Mouse (Mus musculus) adrenal gland, adult (tissue): ENCODE measurements around the gene Synm.
A peak's percentile ranks its signal among the peaks of the same experiment; 100 is the strongest.

Source experiments
- DNase-seq, 2 experiments: peaks; one replicate each; pipeline ENCODE4 v3.0.0; 2022 to 2023; ENCODE audit warnings: low spot score in 1 of 2; ENCODE audit not compliant: inconsistent age in 2 of 2

The Synm gene

DNA sequence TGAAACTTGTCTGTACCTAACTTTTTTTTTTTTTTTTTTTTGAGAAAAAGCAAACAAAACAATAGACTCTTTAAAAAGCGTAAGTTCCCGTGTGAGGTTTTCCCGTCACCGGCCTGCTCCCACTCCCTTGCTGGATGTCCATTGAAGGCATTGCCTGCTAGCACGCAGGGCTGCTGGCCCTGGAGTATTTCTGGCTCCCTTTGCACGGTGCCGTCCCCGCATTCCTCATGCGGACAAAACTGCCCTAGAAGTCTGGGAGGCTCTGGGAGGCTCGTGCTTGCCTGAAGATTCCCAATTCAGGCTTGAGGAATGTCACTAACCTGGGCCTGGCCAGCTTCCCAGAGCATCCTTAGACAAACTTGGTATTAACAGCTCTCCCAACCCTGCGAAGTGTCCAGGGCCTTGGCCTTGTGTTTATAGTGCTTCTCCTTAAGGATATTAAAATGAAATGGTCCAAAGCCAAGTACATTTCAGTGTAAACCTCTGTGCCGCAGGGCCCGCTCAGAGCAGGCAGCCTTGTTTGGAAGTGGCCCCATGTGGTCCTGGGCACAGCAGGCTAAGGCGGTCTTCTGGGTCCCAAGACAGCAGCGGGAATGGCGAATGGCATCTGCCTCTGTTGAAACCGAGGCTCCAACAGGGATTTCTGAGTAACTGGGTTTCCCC lies 58.2 kb downstream of the Synm start:
- DNase-seq: peak in 1 of 2 experiments; percentile 18

DNA sequence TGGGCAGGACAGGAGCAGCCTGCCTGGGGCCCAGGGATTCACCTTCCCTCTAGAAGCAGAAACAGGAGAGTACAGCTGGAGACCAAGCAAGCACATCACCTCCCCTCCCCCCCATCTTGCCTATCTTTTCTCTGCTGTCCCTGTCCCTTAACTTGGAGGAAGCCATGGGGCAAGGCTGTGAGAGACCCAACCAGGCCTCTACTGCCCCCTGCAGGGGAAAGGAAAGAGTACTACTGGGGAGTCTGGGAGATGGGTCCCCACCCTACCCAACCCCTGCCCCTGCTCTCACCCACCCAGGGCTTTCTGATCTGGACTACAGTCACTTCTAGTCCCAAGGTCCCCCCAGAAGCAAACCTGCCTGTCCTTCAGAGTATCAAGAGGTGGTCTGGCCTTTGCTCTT lies 58.7 kb downstream of the Synm start:
- peak; percentile 60 to 78 for DNase-seq

DNA sequence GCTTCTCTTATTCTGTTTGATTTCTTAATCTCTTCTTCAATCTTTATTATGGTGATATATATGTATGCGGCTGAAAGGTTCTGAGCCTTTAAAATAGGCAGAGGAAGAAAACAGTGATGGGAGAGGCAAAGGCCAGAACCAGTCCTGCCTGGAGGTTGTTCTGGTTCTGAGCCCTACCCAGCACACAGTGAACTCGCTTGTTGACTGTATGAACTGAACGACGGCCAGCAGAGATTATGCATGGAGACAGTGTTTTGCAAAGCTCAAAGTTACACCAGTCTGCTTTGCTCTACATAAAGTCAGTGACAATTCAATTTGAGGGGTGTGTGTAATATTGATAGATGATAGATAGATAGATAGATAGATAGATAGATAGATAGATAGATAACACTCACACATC lies 60.2 kb downstream of the Synm start:
- DNase-seq: no peak

DNA sequence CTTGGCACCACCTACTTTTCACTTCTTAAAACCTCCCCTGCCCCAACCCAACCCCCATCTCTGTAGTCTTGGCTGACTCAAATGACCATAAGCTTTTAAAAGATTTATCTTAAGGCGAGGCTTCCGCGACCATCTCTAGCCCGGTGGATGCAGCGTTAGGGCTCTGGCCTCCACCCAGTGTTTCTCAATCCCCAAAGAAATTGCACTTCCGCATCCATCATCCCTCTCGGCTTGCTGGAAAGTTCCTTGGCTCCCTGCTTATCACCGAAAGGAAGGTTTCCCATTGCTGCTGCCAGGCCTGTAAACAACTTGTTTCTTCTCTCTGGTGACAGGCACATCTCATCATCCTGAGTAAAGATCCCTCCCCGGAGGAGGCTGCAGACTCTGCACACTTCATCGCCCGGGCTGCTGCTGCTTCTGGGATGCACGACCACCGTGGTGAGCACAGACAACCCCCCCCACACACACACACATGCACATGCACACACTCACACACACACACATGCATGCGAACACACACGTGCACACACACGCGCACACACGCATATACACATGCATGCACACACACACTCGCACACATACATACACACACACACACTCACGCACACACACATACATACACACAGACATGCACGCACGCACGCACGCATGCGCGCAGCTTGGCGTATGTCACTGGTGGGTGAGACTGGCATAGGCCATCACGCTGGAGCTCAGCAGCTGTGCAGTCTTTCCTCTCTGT lies 61.5 kb downstream of the Synm start:
- peak in 1 of 2 experiments; percentile 48 for DNase-seq

- DNase-seq: no peak
These were observed 63.6 kb downstream of the Synm start for GRCm38 (mm10) chr7:67695906-67696305.

DNA sequence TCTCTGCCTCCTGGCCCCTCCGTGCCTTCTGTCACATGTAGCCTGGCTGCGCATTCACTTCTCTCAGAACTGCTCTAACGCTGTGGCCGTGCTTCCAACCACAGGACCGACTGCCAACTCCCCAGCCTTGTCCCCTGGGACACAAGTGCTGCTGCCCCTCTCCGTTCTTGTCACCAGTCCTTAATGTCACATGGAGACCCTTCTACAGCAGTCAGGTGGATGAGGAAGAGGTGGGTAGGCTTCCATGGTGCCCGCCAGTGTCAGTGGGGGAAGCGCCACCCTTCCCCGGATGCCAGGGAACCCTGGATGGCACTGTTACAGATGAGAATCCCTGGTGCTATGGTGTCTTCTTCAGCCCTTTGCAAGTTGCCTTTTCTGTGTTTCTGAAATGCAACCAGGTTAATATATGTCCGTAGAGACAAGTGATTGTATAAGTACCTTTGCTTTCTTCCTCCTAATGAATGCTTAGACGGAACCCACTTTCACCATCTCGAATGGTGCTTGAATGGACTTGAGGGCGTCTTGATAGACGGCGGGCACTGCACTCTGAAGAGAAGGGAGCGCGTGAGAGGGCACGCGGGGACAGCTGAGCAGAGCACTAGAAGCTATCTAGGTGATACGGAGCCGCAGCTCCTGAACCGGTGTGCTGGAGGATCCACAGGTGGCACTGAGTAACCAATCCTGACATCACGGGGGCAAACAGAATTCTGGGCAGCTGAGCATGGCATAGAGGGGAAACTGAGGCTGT lies 66.6 kb downstream of the Synm start:
- no peak for DNase-seq

DNA sequence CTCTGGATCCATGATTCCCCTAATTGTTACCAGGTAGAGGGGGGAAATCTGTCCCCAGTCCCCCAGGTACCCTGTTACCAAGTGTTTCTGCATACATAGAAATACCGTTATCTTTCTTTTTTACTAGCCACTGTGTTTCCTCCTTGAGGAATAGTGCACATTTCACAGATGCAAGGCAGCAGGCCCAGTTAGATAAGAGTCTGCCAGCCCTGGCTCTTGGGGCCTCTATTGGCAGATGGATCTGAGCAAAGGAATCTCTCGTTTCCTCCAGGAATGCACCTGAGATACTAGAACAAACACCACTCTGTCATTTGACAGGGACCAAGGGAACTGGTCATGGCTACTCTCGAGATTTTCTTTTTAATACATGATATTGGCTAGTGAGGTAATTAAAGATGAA lies 67.4 kb downstream of the Synm start:
- no peak for DNase-seq

GRCm38 (mm10) chr7:67691036-67691435 lies 68.5 kb downstream of the Synm start:
- DNase-seq: peak; percentile 57 to 64

DNA sequence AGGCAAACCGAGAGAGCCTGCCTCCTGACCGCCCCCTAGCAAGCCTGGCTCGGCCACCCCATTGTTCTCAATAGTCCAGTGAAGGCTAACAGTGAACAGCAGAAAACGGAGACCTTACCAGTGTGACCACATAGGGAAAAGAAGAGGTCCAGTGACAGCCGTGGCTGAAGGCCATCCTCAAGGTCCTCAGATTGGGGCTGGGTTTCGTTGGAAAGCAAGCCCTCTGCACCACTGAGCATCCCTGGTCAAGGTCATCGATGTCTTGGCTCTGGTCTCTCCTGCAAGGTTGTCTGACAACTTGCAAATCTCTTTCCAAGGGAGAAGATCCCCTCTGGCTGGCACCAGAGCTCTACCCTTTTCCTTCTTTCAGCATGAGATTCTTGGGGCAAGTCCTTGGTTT lies 69.7 kb downstream of the Synm start:
- peak; percentile 68 to 74 for DNase-seq

GRCm38 (mm10) chr7:67688281-67688680 lies 71.3 kb downstream of the Synm start:
- DNase-seq: no peak

DNA sequence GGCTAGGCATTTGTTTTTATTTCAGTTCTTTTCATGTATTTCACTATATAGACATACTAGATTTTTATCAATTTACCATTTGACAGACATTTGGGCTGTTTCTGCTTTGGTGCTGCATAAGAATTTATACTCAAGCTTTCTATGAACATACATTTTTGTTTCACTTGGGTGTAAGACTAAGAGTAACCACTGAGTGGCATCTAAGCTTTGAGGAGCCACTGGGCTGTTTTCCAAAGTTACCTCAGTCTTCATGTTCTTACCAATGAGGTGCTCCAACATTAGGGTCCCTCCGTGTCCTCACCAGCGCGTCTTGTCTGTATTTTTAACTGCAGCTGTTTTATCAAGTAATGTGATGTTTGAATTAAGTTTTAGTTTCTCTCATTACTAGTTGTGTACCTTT lies 73.0 kb downstream of the Synm start:
- DNase-seq: no peak

GRCm38 (mm10) chr7:67683006-67683405 lies 76.5 kb downstream of the Synm start:
- no peak for DNase-seq

DNA sequence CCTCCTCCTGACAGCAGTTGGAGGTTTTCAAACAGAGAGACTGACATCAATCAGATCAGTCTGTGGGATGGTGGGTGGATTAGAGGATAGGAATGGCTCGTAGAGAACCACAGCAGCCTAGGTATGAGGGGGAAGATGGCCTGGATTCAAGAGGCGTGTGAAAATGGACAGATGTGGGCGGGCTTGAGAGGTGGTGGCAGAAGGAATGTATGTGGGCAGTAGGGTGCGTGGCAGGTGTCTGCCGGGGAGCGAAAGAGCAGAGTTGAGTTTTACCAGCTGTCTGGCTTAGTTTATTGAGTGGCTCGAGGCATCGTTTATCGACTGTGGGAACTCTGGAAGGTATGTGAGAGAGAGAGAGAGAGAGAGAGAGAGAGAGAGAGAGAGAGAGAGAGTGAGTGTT lies 78.5 kb downstream of the Synm start:
- DNase-seq: no peak
